Mouse (Mus musculus) E14TG2a.4 (cell line): ENCODE data around the gene Cbl.

ENCODE experiments used
- H3K27me3 ChIP-seq: 2 replicates; pipeline ENCODE4 v1.6.1; 2014; ENCODE audit warnings: low read length, control low read depth; ENCODE audit not compliant: insufficient read depth
- H3K36me3 ChIP-seq: 2 replicates; pipeline ENCODE4 v1.6.1; 2014; ENCODE audit warnings: low read length, control low read depth; ENCODE audit not compliant: insufficient read depth
- H3K4me1 ChIP-seq: replicated peaks from 2 replicates; pipeline ENCODE4 v1.6.1; 2014; ENCODE audit warnings: low read depth, low read length, control low read depth
- H3K4me3 ChIP-seq: replicated peaks from 2 replicates; pipeline ENCODE4 v1.5.1; 2014; ENCODE audit warnings: mild to moderate bottlenecking, low read length
- H3K9me3 ChIP-seq: 2 replicates; pipeline ENCODE4 v1.6.1; 2014; ENCODE audit warnings: low read length, control low read depth
- CTCF ChIP-seq: conservative IDR thresholded peaks from 2 replicates; pipeline ENCODE4 v1.5.1; 2014; ENCODE audit warnings: low read length
- NANOG ChIP-seq: IDR thresholded peaks from 2 replicates; pipeline ENCODE4 v1.6.1; 2014; ENCODE audit warnings: borderline replicate concordance, low read length, mixed read lengths
- POU5F1 ChIP-seq: IDR thresholded peaks from 2 replicates; pipeline ENCODE4 v1.6.1; 2014; ENCODE audit warnings: low read length, borderline replicate concordance

Cbl gene

DNA sequence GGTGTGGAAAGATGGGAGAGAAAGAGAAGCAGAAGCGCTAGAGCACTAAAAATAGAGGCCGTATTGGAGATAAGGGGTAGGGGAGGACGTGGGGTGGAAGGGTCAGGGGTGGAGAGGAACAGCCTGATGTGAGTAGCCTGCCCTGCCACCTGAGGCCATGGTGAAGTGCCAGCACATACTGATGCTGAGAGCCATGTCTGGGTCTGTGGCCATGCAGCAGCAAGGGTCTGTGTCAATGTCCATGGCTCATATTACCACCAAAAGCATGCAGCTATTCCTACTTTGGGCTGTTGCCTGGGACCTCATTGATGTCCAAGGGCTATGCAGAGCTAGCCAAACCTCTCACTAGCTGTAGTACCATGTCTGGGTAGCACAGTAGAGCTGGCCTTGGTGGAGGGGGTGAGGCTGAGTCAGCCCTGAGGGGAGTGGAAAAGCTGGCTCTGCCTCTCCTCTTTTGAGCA is 63.1 kb downstream of the Cbl start:
- no peaks in the 10 kb centered on the region for H3K27me3 ChIP-seq
- no peaks in the 10 kb centered on the region for H3K9me3 ChIP-seq
- TF ChIP-seq POU5F1 (no peak), NANOG (no peak), CTCF (no peak)
- no peak overlapping the region for H3K4me3 ChIP-seq
- peaks cover 57% of the 10 kb centered on the region for H3K36me3 ChIP-seq
- peaks cover 5% of the 10 kb centered on the region for H3K4me1 ChIP-seq

DNA sequence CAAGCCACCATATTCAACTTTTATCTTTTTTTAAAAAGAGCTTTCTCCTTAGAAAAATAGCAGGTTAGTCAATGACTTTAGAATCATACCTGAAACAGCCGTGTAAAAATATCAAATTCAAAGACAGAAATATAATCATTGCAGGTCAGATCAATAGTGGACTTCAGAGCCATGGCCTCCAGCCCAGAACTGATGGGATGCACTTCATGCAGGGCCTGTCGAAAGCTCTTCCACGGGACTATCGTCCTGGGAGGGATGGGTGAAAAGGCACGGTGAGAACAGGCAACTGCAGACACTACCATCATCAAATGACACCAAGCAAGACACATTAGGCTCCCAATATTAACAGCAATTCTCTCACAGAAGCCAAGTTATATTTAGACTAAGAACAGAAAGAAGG is 64.9 kb downstream of the Cbl start:
- no peaks in the 10 kb centered on the region for H3K9me3 ChIP-seq
- no peak overlapping the region for H3K4me3 ChIP-seq

DNA sequence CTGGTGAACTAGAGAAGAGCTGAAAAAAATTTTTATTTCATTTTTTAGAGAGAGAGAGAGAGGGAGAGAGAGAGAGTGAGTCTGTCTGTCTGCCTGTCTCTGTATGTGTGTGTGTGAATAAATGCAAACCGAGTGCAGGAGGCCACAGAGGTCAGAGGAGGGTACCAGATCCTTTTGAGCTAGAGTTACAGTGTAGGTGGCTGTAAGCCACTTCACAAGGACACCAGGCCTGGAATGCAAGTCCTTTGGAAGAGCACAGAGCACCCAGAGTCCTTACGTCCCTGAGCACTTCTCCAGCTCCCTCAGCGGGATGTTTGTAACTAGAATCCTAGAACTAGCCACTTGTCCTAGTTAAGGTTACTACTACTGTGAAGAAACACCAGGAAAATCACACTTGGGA is 74.0 kb downstream of the Cbl start:
- TF ChIP-seq POU5F1 = no peak
- no peak for TF ChIP-seq NANOG
- TF ChIP-seq CTCF = no peak
- peaks cover 8% of the 10 kb centered on the region for H3K4me1 ChIP-seq
- H3K4me3 ChIP-seq = no peak overlapping the region
- H3K27me3 ChIP-seq = no peaks in the 10 kb centered on the region
- H3K9me3 ChIP-seq = no peaks in the 10 kb centered on the region
- H3K36me3 ChIP-seq = peaks cover 83% of the 10 kb centered on the region

More for the DNA sequence above, 64.9 kb downstream of the Cbl start:
- Histone ChIP-seq H3K4me1 (peaks cover 5% of the 10 kb centered on the region), H3K36me3 (peaks cover 71% of the 10 kb centered on the region), H3K27me3 (no peaks in the 10 kb centered on the region)
- no peak for TF ChIP-seq NANOG

DNA sequence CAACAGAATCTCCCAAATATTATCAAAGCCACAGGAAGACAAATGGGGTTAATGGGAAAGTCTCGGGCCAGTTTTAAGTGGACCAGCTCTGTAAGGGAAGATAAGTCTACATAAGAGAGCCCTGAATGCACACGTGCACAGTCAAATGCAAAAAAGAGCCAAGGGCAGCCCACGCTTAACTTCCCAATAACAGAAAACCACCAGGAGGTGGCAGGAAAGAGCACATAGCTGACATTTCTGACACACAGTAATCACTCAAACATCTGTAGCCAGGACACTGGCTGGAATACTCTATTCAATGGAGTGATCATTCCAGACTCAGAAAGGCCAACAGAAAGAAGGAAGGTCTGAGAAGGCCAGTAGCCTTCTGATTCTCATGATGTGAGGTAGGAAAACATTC is 86.6 kb downstream of the Cbl start:
- Histone ChIP-seq H3K27me3 (no peaks in the 10 kb centered on the region), H3K36me3 (peaks cover 79% of the 10 kb centered on the region), H3K9me3 (no peaks in the 10 kb centered on the region), H3K4me1 (peaks cover 29% of the 10 kb centered on the region), H3K4me3 (no peak overlapping the region)
- TF ChIP-seq CTCF = peak; percentile 46
- TF ChIP-seq NANOG = no peak

DNA sequence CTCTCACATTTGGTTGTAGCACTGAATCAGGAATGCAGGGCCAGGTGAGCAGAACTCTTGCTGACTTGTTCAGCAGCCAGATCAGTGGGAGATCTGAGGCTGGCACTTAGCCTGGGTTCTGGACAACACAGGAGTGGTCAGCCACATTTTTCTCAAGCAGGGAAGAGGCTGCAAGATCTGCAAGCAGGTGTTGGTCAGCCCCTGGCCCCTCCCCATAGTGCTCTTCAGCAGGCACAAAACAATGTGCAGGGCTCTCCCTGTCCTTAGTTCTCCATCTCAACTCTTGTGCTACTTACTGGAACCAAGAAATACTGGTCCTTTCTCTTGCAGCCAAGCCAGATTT is 89.2 kb downstream of the Cbl start:
- Histone ChIP-seq H3K27me3 (no peaks in the 10 kb centered on the region), H3K36me3 (peaks cover 78% of the 10 kb centered on the region), H3K9me3 (no peaks in the 10 kb centered on the region), H3K4me3 (no peak overlapping the region), H3K4me1 (peaks cover 55% of the 10 kb centered on the region)
- no peak for TF ChIP-seq POU5F1
- TF ChIP-seq CTCF = no peak
- no peak for TF ChIP-seq NANOG

DNA sequence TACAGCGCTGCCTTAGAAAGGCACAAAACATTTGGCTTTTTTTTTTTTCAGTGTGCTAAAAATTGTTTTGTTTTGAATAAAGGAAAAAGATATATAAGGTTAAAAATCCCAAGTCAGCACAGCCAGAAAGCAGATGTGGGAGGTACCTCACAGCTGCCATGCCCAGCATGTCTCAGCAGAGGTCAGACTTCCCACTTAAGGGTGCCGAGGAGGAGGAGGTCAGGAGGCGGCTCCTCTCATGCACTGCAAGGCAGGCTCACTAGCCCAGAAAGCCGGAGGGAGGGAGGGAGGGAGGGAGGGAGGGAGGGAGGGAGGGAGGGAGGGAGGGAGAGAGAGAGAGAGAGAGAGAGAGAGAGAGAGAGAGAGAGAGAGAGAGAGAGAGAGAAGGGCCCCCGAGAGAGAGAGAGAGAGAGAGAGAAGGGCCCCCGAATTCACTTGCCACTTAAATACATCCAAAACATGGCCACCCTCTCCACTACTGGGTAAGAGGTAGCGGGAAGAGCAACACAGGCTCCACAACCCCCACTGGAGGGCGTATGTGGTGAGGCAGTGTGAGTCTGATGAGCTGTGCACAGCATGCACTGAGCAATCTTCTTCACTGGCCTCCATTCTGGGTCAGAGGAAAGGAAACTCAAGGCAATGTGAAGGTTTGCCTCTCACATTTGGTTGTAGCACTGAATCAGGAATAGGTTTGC is 89.7 kb downstream of the Cbl start:
- Histone ChIP-seq H3K27me3 (no peaks in the 10 kb centered on the region), H3K4me1 (peaks cover 60% of the 10 kb centered on the region), H3K4me3 (0 out of 2 replicates have a peak overlapping the region, but pooled peaks have one; percentile 10), H3K9me3 (no peaks in the 10 kb centered on the region), H3K36me3 (peaks cover 78% of the 10 kb centered on the region)
- no peak for TF ChIP-seq POU5F1
- peak; percentile 21 for TF ChIP-seq CTCF

DNA sequence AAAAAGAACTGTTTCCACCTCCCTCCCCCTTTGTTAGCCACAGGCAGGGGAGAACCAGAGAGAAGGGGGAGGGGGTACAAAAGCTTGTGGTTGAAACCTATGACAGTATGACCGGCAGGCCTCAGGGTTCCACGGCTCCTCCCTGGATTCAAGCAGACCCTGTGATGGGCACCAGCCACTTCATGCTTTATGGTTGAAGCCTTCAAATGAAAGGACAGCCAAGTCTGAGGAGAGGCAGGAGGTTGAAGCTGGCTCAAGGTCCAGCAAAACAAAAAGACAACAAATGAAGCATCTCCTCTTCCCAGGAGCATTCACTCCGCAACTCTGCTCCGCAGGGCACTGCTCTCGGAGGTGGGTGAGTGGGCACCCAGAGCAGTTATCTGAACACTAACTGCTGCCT is 90.4 kb downstream of the Cbl start:
- peaks cover 67% of the 10 kb centered on the region for H3K4me1 ChIP-seq
- TF ChIP-seq POU5F1 (no peak), CTCF (no peak), NANOG (no peak)
- peak overlapping the region; percentile 10; the same call in 1 of the 2 replicates for H3K4me3 ChIP-seq
- H3K9me3 ChIP-seq = no peaks in the 10 kb centered on the region
- no peaks in the 10 kb centered on the region for H3K27me3 ChIP-seq
- H3K36me3 ChIP-seq = peaks cover 78% of the 10 kb centered on the region

DNA sequence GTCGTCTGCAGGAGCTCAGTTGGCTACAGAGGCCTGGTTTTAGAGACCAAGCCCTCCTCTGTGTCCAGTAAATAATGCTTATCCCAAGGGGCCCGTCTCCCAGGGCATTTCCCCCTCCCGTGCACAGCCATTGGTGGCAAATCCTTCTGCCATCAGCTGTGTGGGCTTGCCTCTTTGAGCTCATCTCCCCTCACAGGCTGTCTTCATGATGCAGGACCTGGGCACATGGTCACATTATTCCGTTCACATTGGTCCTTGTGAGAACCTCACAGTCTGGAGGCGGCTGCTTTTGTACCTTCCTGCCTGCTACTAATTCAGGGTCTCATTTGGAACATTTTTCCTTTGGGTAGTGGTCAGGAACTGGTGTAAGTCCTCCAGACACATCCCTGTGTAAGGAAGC is 91.9 kb downstream of the Cbl start:
- H3K4me1 ChIP-seq = peaks cover 72% of the 10 kb centered on the region
- TF ChIP-seq NANOG (no peak), POU5F1 (no peak), CTCF (no peak)
- no peaks in the 10 kb centered on the region for H3K27me3 ChIP-seq
- H3K36me3 ChIP-seq = peaks cover 81% of the 10 kb centered on the region
- H3K4me3 ChIP-seq = 0 out of 2 replicates have a peak overlapping the region, but pooled peaks have one; percentile 10
- H3K9me3 ChIP-seq = no peaks in the 10 kb centered on the region

DNA sequence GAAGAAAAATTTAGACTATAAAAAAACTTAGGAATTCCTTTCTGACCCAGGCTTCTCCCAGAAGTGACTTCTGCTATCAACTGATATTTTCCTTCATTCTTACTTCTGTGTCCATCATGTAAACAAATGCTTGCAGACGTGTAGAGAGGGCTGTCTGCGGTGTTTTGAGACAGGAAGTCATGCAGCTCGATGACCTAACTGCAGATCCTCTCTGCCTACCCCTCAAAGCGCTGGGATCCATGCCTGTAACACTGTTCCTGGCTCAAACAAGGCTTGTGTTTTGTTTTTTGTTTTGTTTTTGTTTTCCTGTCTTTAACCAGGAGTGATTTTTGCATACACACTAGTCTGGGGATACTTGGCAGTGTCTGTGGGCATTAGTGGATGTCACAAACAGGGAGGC is 96.0 kb downstream of the Cbl start:
- H3K9me3 ChIP-seq = no peaks in the 10 kb centered on the region
- no peak overlapping the region for H3K4me3 ChIP-seq
- TF ChIP-seq NANOG = no peak
- no peak for TF ChIP-seq POU5F1
- no peak for TF ChIP-seq CTCF
- peaks cover 84% of the 10 kb centered on the region for H3K4me1 ChIP-seq
- H3K36me3 ChIP-seq = peaks cover 64% of the 10 kb centered on the region
- H3K27me3 ChIP-seq = peaks cover 39% of the 10 kb centered on the region
